Mouse (Mus musculus): Measurements from ENCODE around the gene Egfl7. TPM values are rescaled to one million over a fixed set of nuclear protein-coding genes. Genes with fewer than 3 reads are reported as not detected.

Gene Egfl7
- polyA plus RNA-seq, 1 experiment = 80.4 TPM

- H3K27ac ChIP-seq (replicated peaks; ENCODE audit: low read depth, low read length) = peak overlapping the region; percentile 91
- H3K4me3 ChIP-seq (ENCODE audit: insufficient read depth, low read depth, low read length) = no peak overlapping the region
- H3K4me1 ChIP-seq (ENCODE audit: control insufficient read depth, insufficient read depth, insufficient read length, low read length) = peaks cover 13% of the 10 kb centered on the region
Observed at GRCm38 (mm10) chr2:26606579-26606978, 26.8 kb downstream of the Egfl7 start.

GRCm38 (mm10) chr2:26607056-26607910 lies 27.5 kb downstream of the Egfl7 start:
- Histone ChIP-seq H3K4me1 (ENCODE audit: control insufficient read depth, insufficient read depth, insufficient read length, low read length) (peaks cover 13% of the 10 kb centered on the region), H3K27ac (replicated peaks; ENCODE audit: low read depth, low read length) (peak overlapping the region; percentile 91), H3K4me3 (ENCODE audit: insufficient read depth, low read depth, low read length) (no peak overlapping the region)

GRCm38 (mm10) chr2:26608781-26609180 lies 29.0 kb downstream of the Egfl7 start:
- peaks cover 16% of the 10 kb centered on the region for H3K4me1 ChIP-seq (ENCODE audit: control insufficient read depth, insufficient read depth, insufficient read length, low read length)
- H3K4me3 ChIP-seq (ENCODE audit: insufficient read depth, low read depth, low read length) = no peak overlapping the region
- peak overlapping the region; percentile 91 for H3K27ac ChIP-seq (replicated peaks; ENCODE audit: low read depth, low read length)

- Histone ChIP-seq H3K4me1 (ENCODE audit: control insufficient read depth, insufficient read depth, insufficient read length, low read length) (peaks cover 16% of the 10 kb centered on the region), H3K4me3 (ENCODE audit: insufficient read depth, low read depth, low read length) (peak overlapping the region; percentile 33), H3K27ac (replicated peaks; ENCODE audit: low read depth, low read length) (peak overlapping the region; percentile 97)
Observed at GRCm38 (mm10) chr2:26609261-26609661, 29.4 kb downstream of the Egfl7 start.

GRCm38 (mm10) chr2:26610526-26610925 lies 30.7 kb downstream of the Egfl7 start:
- H3K27ac ChIP-seq (replicated peaks; ENCODE audit: low read depth, low read length) = peak overlapping the region; percentile 97
- peaks cover 16% of the 10 kb centered on the region for H3K4me1 ChIP-seq (ENCODE audit: control insufficient read depth, insufficient read depth, insufficient read length, low read length)
- peak overlapping the region; percentile 33 for H3K4me3 ChIP-seq (ENCODE audit: insufficient read depth, low read depth, low read length)

GRCm38 (mm10) chr2:26611054-26611453 lies 31.2 kb downstream of the Egfl7 start:
- H3K4me1 ChIP-seq (ENCODE audit: control insufficient read depth, insufficient read depth, insufficient read length, low read length) = peaks cover 16% of the 10 kb centered on the region
- no peak overlapping the region for H3K4me3 ChIP-seq (ENCODE audit: insufficient read depth, low read depth, low read length)
- H3K27ac ChIP-seq (replicated peaks; ENCODE audit: low read depth, low read length) = peak overlapping the region; percentile 98

- Histone ChIP-seq H3K4me3 (ENCODE audit: insufficient read depth, low read depth, low read length) (no peak overlapping the region), H3K4me1 (ENCODE audit: control insufficient read depth, insufficient read depth, insufficient read length, low read length) (peaks cover 15% of the 10 kb centered on the region), H3K27ac (replicated peaks; ENCODE audit: low read depth, low read length) (peak overlapping the region; percentile 98)
Observed at GRCm38 (mm10) chr2:26611896-26612295, 32.1 kb downstream of the Egfl7 start.

GRCm38 (mm10) chr2:26614903-26615302 lies 35.1 kb downstream of the Egfl7 start:
- Histone ChIP-seq H3K27ac (replicated peaks; ENCODE audit: low read depth, low read length) (peak overlapping the region; percentile 85), H3K4me3 (ENCODE audit: insufficient read depth, low read depth, low read length) (no peak overlapping the region), H3K4me1 (ENCODE audit: control insufficient read depth, insufficient read depth, insufficient read length, low read length) (peaks cover 7% of the 10 kb centered on the region)

GRCm38 (mm10) chr2:26615459-26616124 lies 35.8 kb downstream of the Egfl7 start:
- Histone ChIP-seq H3K4me1 (ENCODE audit: control insufficient read depth, insufficient read depth, insufficient read length, low read length) (peaks cover 7% of the 10 kb centered on the region), H3K4me3 (ENCODE audit: insufficient read depth, low read depth, low read length) (no peak overlapping the region), H3K27ac (replicated peaks; ENCODE audit: low read depth, low read length) (peak overlapping the region; percentile 85)

- H3K27ac ChIP-seq (replicated peaks; ENCODE audit: low read depth, low read length) = peak overlapping the region; percentile 97
- peaks cover 7% of the 10 kb centered on the region for H3K4me1 ChIP-seq (ENCODE audit: control insufficient read depth, insufficient read depth, insufficient read length, low read length)
- H3K4me3 ChIP-seq (ENCODE audit: insufficient read depth, low read depth, low read length) = peak overlapping the region; percentile 19
Observed at GRCm38 (mm10) chr2:26617331-26617730, 37.5 kb downstream of the Egfl7 start.

GRCm38 (mm10) chr2:26617928-26618327 lies 38.1 kb downstream of the Egfl7 start:
- peak overlapping the region; percentile 64 for H3K27ac ChIP-seq (replicated peaks; ENCODE audit: low read depth, low read length)
- H3K4me1 ChIP-seq (ENCODE audit: control insufficient read depth, insufficient read depth, insufficient read length, low read length) = peaks cover 4% of the 10 kb centered on the region; the same call in 1 of the 2 replicates
- no peak overlapping the region for H3K4me3 ChIP-seq (ENCODE audit: insufficient read depth, low read depth, low read length)

GRCm38 (mm10) chr2:26621246-26621645 lies 41.4 kb downstream of the Egfl7 start:
- Histone ChIP-seq H3K4me1 (ENCODE audit: control insufficient read depth, insufficient read depth, insufficient read length, low read length) (peaks cover 4% of the 10 kb centered on the region; the same call in 1 of the 2 replicates), H3K27ac (replicated peaks; ENCODE audit: low read depth, low read length) (no peak overlapping the region), H3K4me3 (ENCODE audit: insufficient read depth, low read depth, low read length) (no peak overlapping the region)

- Histone ChIP-seq H3K4me3 (ENCODE audit: insufficient read depth, low read depth, low read length) (no peak overlapping the region), H3K4me1 (ENCODE audit: control insufficient read depth, insufficient read depth, insufficient read length, low read length) (peaks cover 4% of the 10 kb centered on the region; the same call in 1 of the 2 replicates)
Observed at GRCm38 (mm10) chr2:26622984-26623383, 43.2 kb downstream of the Egfl7 start.

GRCm38 (mm10) chr2:26625419-26625818 lies 45.6 kb downstream of the Egfl7 start:
- no peaks in the 10 kb centered on the region for H3K4me1 ChIP-seq (ENCODE audit: control insufficient read depth, insufficient read depth, insufficient read length, low read length)
- no peak overlapping the region for H3K4me3 ChIP-seq (ENCODE audit: insufficient read depth, low read depth, low read length)
- H3K27ac ChIP-seq (replicated peaks; ENCODE audit: low read depth, low read length) = no peak overlapping the region

More at GRCm38 (mm10) chr2:26622984-26623383, 43.2 kb downstream of the Egfl7 start:
- no peak overlapping the region for H3K27ac ChIP-seq (replicated peaks; ENCODE audit: low read depth, low read length)

GRCm38 (mm10) chr2:26626081-26626480 lies 46.3 kb downstream of the Egfl7 start:
- Histone ChIP-seq H3K27ac (replicated peaks; ENCODE audit: low read depth, low read length) (no peak overlapping the region), H3K4me1 (ENCODE audit: control insufficient read depth, insufficient read depth, insufficient read length, low read length) (no peaks in the 10 kb centered on the region), H3K4me3 (ENCODE audit: insufficient read depth, low read depth, low read length) (no peak overlapping the region)
